Mouse (Mus musculus): ENCODE data around the gene Rbms3. TPM values are rescaled to one million over a fixed set of nuclear protein-coding genes. Genes with fewer than 3 reads are reported as not detected.

Gene Rbms3
- polyA plus RNA-seq, 1 experiment from 2014 or later, result 90.2 TPM

GRCm38 (mm10) chr9:117221481-117221880 is 408.2 kb downstream of the Rbms3 start:
- Histone ChIP-seq H3K27ac (ENCODE audit: low read length) (no peak overlapping the region), H3K27me3 (ENCODE audit: control insufficient read depth, insufficient read depth, low read length) (no peaks in the 10 kb centered on the region), H3K4me3 (ENCODE audit: low read depth, low read length) (no peak overlapping the region), H3K4me2 (replicated peaks; ENCODE audit: low read depth, low read length) (no peak overlapping the region), H3K4me1 (ENCODE audit: control insufficient read depth, insufficient read depth, low read length) (peaks cover 3% of the 10 kb centered on the region; the same call in 1 of the 2 replicates), H3K36me3 (ENCODE audit: control insufficient read depth, insufficient read depth, low read length) (no peaks in the 10 kb centered on the region; the same call in 1 of the 2 replicates), H3K9ac (replicated peaks; ENCODE audit: low read depth, low read length) (no peak overlapping the region), H3K9me3 (ENCODE audit: control insufficient read depth, low read depth, low read length) (no peaks in the 10 kb centered on the region)
- 73% methylated on average over 4 of the region's 4 CpGs for WGBS
- ATAC-seq (ENCODE audit: insufficient number of reproducible peaks, insufficient read depth, low FRiP score, low read depth), result no peak

GRCm38 (mm10) chr9:117216026-117216755 is 413.5 kb downstream of the Rbms3 start:
- Histone ChIP-seq H3K4me1 (ENCODE audit: control insufficient read depth, insufficient read depth, low read length) (no peaks in the 10 kb centered on the region), H3K9me3 (ENCODE audit: control insufficient read depth, low read depth, low read length) (no peaks in the 10 kb centered on the region), H3K27ac (ENCODE audit: low read length) (no peak overlapping the region), H3K4me2 (replicated peaks; ENCODE audit: low read depth, low read length) (no peak overlapping the region), H3K9ac (replicated peaks; ENCODE audit: low read depth, low read length) (no peak overlapping the region), H3K36me3 (ENCODE audit: control insufficient read depth, insufficient read depth, low read length) (no peaks in the 10 kb centered on the region; the same call in 1 of the 2 replicates), H3K27me3 (ENCODE audit: control insufficient read depth, insufficient read depth, low read length) (no peaks in the 10 kb centered on the region), H3K4me3 (ENCODE audit: low read depth, low read length) (no peak overlapping the region)
- 79% methylated on average over 9 of the region's 9 CpGs for WGBS
- no peak for ATAC-seq (ENCODE audit: insufficient number of reproducible peaks, insufficient read depth, low FRiP score, low read depth)

GRCm38 (mm10) chr9:117212023-117212422 is 417.7 kb downstream of the Rbms3 start:
- 57% methylated on average over 4 of the region's 4 CpGs for WGBS
- no peak for ATAC-seq (ENCODE audit: insufficient number of reproducible peaks, insufficient read depth, low FRiP score, low read depth)

GRCm38 (mm10) chr9:117210344-117210743 is 419.4 kb downstream of the Rbms3 start:
- Histone ChIP-seq H3K4me2 (replicated peaks; ENCODE audit: low read depth, low read length) (no peak overlapping the region), H3K27ac (ENCODE audit: low read length) (no peak overlapping the region), H3K9ac (replicated peaks; ENCODE audit: low read depth, low read length) (no peak overlapping the region), H3K36me3 (ENCODE audit: control insufficient read depth, insufficient read depth, low read length) (no peaks in the 10 kb centered on the region), H3K27me3 (ENCODE audit: control insufficient read depth, insufficient read depth, low read length) (no peaks in the 10 kb centered on the region), H3K4me3 (ENCODE audit: low read depth, low read length) (no peak overlapping the region), H3K9me3 (ENCODE audit: control insufficient read depth, low read depth, low read length) (no peaks in the 10 kb centered on the region), H3K4me1 (ENCODE audit: control insufficient read depth, insufficient read depth, low read length) (0 out of 2 replicates have a peak, but pooled peaks cover 9% of the 10 kb centered on the region)
- WGBS, result 48% methylated on average over 2 of the region's 2 CpGs
- no peak; the same call in 1 of the 2 replicates for ATAC-seq (ENCODE audit: insufficient number of reproducible peaks, insufficient read depth, low FRiP score, low read depth)

More at GRCm38 (mm10) chr9:117212023-117212422, 417.7 kb downstream of the Rbms3 start:
- Histone ChIP-seq H3K9ac (replicated peaks; ENCODE audit: low read depth, low read length) (no peak overlapping the region), H3K27me3 (ENCODE audit: control insufficient read depth, insufficient read depth, low read length) (no peaks in the 10 kb centered on the region), H3K27ac (ENCODE audit: low read length) (no peak overlapping the region), H3K4me3 (ENCODE audit: low read depth, low read length) (no peak overlapping the region), H3K36me3 (ENCODE audit: control insufficient read depth, insufficient read depth, low read length) (no peaks in the 10 kb centered on the region), H3K9me3 (ENCODE audit: control insufficient read depth, low read depth, low read length) (no peaks in the 10 kb centered on the region), H3K4me1 (ENCODE audit: control insufficient read depth, insufficient read depth, low read length) (0 out of 2 replicates have a peak, but pooled peaks cover 9% of the 10 kb centered on the region), H3K4me2 (replicated peaks; ENCODE audit: low read depth, low read length) (no peak overlapping the region)

GRCm38 (mm10) chr9:117205395-117205794 is 424.3 kb downstream of the Rbms3 start:
- H3K36me3 ChIP-seq (ENCODE audit: control insufficient read depth, insufficient read depth, low read length), result no peaks in the 10 kb centered on the region
- H3K27ac ChIP-seq (ENCODE audit: low read length), result no peak overlapping the region
- 0 out of 2 replicates have a peak, but pooled peaks cover 6% of the 10 kb centered on the region for H3K4me1 ChIP-seq (ENCODE audit: control insufficient read depth, insufficient read depth, low read length)
- no peak overlapping the region for H3K9ac ChIP-seq (replicated peaks; ENCODE audit: low read depth, low read length)
- no peak overlapping the region for H3K4me2 ChIP-seq (replicated peaks; ENCODE audit: low read depth, low read length)
- no peaks in the 10 kb centered on the region for H3K27me3 ChIP-seq (ENCODE audit: control insufficient read depth, insufficient read depth, low read length)
- no peak overlapping the region for H3K4me3 ChIP-seq (ENCODE audit: low read depth, low read length)
- no peak for ATAC-seq (ENCODE audit: insufficient number of reproducible peaks, insufficient read depth, low FRiP score, low read depth)
- WGBS, result 62% methylated on average over 6 of the region's 6 CpGs
- H3K9me3 ChIP-seq (ENCODE audit: control insufficient read depth, low read depth, low read length), result no peaks in the 10 kb centered on the region

GRCm38 (mm10) chr9:117200067-117200658 is 429.6 kb downstream of the Rbms3 start:
- no peak for ATAC-seq (ENCODE audit: insufficient number of reproducible peaks, insufficient read depth, low FRiP score, low read depth)
- Histone ChIP-seq H3K27me3 (ENCODE audit: control insufficient read depth, insufficient read depth, low read length) (no peaks in the 10 kb centered on the region), H3K9ac (replicated peaks; ENCODE audit: low read depth, low read length) (no peak overlapping the region), H3K36me3 (ENCODE audit: control insufficient read depth, insufficient read depth, low read length) (no peaks in the 10 kb centered on the region; the same call in 1 of the 2 replicates), H3K4me2 (replicated peaks; ENCODE audit: low read depth, low read length) (no peak overlapping the region), H3K9me3 (ENCODE audit: control insufficient read depth, low read depth, low read length) (no peaks in the 10 kb centered on the region), H3K27ac (ENCODE audit: low read length) (no peak overlapping the region), H3K4me1 (ENCODE audit: control insufficient read depth, insufficient read depth, low read length) (no peaks in the 10 kb centered on the region), H3K4me3 (ENCODE audit: low read depth, low read length) (no peak overlapping the region)
- WGBS, result 84% methylated on average over 7 of the region's 7 CpGs

GRCm38 (mm10) chr9:117197531-117197930 is 432.2 kb downstream of the Rbms3 start:
- peaks cover 4% of the 10 kb centered on the region; the same call in 1 of the 2 replicates for H3K4me1 ChIP-seq (ENCODE audit: control insufficient read depth, insufficient read depth, low read length)
- no peak overlapping the region for H3K4me2 ChIP-seq (replicated peaks; ENCODE audit: low read depth, low read length)
- no peaks in the 10 kb centered on the region for H3K27me3 ChIP-seq (ENCODE audit: control insufficient read depth, insufficient read depth, low read length)
- H3K27ac ChIP-seq (ENCODE audit: low read length), result no peak overlapping the region
- no peak overlapping the region for H3K9ac ChIP-seq (replicated peaks; ENCODE audit: low read depth, low read length)
- no peaks in the 10 kb centered on the region for H3K9me3 ChIP-seq (ENCODE audit: control insufficient read depth, low read depth, low read length)
- ATAC-seq (ENCODE audit: insufficient number of reproducible peaks, insufficient read depth, low FRiP score, low read depth), result no peak
- H3K4me3 ChIP-seq (ENCODE audit: low read depth, low read length), result no peak overlapping the region
- no peaks in the 10 kb centered on the region; the same call in 1 of the 2 replicates for H3K36me3 ChIP-seq (ENCODE audit: control insufficient read depth, insufficient read depth, low read length)
- 76% methylated on average over 3 of the region's 3 CpGs for WGBS

- H3K9me3 ChIP-seq (ENCODE audit: control insufficient read depth, low read depth, low read length), result no peaks in the 10 kb centered on the region
- H3K27ac ChIP-seq (ENCODE audit: low read length), result peak overlapping the region; percentile 92
- H3K4me3 ChIP-seq (ENCODE audit: low read depth, low read length), result no peak overlapping the region
- peaks cover 7% of the 10 kb centered on the region; the same call in 1 of the 2 replicates for H3K4me1 ChIP-seq (ENCODE audit: control insufficient read depth, insufficient read depth, low read length)
- H3K4me2 ChIP-seq (replicated peaks; ENCODE audit: low read depth, low read length), result peak overlapping the region; percentile 13; the same call in 1 of the 2 replicates
- H3K27me3 ChIP-seq (ENCODE audit: control insufficient read depth, insufficient read depth, low read length), result no peaks in the 10 kb centered on the region
- no peaks in the 10 kb centered on the region; the same call in 1 of the 2 replicates for H3K36me3 ChIP-seq (ENCODE audit: control insufficient read depth, insufficient read depth, low read length)
- 46% methylated on average over 14 of the region's 14 CpGs for WGBS
- no peak overlapping the region for H3K9ac ChIP-seq (replicated peaks; ENCODE audit: low read depth, low read length)
- ATAC-seq (ENCODE audit: insufficient number of reproducible peaks, insufficient read depth, low FRiP score, low read depth), result peak; percentile 81; the same call in 1 of the 2 replicates
These were observed 436.9 kb downstream of the Rbms3 start for GRCm38 (mm10) chr9:117192565-117193540.
